Mouse (Mus musculus) kidney, adult 8-10 months (tissue): ENCODE measurements around the gene Tiam1.

ENCODE experiments used
- DNase-seq, 2 experiments: peaks; one replicate each; pipeline ENCODE4 v3.0.0; 2022

Tiam1 gene

GRCm38 (mm10) chr16:89870059-89870458 is 273.5 kb downstream of the Tiam1 start:
- no peak for DNase-seq

- DNase-seq: no peak
These were observed 275.1 kb downstream of the Tiam1 start for GRCm38 (mm10) chr16:89868502-89868901.

GRCm38 (mm10) chr16:89867212-89867829 is 276.2 kb downstream of the Tiam1 start:
- no peak for DNase-seq

- no peak for DNase-seq
These were observed 278.4 kb downstream of the Tiam1 start for GRCm38 (mm10) chr16:89865136-89865535.

DNA sequence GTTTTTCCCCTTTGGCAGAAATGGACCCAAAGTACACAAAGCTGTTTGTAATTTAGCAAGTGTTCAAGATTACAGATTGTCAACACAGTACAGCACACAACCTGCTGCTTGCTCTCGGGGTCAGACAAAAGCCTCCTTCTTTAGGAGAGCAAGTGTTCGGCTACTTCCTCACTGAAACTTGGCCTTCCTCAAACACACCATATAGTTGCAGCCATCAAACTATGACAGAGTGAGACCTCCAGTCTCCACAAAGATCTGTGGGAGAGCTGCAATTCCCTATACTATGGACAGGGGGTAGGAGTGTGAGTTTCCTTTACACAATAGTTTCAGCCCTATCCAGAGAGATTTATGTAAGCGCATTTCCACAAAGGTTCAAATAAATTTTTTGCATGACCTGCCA is 278.9 kb downstream of the Tiam1 start:
- DNase-seq: no peak

DNA sequence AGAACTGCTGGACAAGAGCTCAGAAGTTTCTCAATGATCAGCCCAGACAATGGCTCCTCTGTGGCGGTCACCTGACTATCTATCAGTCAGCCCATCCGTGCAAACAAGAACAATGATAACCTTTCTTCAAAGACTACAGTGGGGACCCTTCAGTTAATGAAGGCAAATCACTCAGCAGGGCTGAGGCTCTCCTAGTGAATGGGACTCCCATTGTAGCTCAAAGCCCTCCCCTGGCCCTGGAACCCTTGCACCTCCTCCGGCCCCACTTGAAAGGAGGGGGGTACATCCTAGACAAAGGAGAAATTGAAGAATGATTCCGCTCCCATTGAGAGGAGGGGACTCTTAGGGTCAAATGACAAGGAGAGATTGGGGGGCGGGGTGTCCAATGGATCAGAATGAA is 280.3 kb downstream of the Tiam1 start:
- DNase-seq: no peak

GRCm38 (mm10) chr16:89861531-89861930 is 282.0 kb downstream of the Tiam1 start:
- no peak for DNase-seq

- DNase-seq: no peak
These were observed 282.9 kb downstream of the Tiam1 start for GRCm38 (mm10) chr16:89860708-89861107.

DNA sequence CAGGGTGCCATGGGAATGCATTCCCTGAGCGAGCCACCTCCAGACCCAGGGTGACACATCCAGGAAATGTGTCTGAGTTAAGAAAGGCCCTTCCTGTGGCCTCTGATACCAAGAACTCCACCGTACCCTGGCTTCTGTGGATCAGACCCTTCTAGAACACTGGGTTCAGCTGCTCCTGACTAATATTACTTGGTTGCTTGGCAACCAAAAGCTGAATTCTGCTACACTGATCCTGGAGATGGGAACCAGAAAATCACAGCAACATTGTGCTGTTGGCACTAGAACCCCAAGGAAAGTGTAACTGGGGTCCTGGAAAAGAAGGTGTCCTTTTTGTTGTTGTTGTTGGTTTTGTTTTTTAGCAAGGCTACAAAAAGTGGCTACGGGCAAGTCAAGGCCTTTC is 285.9 kb downstream of the Tiam1 start:
- no peak for DNase-seq

- DNase-seq: no peak
These were observed 288.8 kb downstream of the Tiam1 start for GRCm38 (mm10) chr16:89854731-89855130.

DNA sequence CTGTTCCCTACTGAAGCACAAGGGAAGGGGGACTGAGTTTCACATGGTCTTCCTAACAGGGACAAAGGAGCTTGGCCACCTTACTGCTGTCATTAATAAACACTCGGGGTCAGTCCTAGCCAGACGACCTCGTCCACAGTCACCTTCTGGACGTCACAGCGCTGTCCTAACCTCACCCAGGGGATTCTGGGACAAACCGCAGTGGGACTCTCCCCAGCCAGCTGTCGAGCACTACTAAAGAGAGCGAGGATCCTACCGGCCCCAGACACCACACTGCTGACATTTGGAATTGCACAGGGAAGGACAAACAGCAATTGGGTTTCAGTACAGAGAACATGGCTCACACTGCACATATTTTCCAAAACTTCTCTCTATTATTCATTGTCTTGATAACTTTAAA is 292.2 kb downstream of the Tiam1 start:
- DNase-seq: no peak

DNA sequence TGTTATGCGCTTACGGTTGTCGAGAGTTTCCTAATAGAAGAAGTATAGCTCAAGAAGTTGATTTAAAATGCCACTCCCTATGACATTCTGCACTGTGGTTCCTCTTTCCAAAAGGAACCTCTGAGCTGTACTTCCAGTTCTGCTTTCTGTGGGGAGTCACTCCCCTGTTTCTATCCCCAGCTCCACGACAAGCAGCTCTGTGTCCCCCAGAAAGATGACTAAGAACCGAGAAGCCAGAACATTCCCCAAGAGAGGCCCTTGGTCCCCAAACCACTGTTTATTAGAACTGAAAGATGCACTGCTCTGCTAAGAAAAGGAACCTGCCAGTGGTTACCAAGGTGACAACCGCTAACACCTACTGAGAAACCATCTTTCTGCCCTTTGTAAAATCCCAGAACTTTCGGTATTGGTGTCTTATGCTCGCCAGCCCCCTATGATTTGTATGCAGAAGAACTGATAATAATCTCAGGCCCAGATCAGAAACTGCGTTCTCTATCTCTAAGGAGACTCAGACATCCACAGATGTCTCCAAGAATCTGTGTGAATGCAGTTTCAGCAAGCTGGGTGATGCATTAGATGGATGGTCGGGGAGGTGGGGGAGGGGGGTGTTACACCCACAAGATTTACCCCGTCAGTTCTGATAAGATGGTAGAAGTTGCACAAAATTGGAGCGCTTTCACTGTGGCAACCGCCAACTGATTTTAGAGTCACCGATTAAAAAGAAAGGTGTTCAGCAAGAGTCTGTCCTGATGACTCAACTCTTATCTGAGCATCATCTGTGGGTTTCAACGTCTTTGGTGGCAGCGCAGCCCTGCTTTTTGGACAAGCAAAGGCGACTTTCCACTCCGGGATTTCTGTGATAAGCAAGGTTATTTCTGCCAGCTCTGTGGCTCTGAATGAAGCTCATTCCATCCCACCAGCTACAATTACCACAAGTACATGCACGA is 294.6 kb downstream of the Tiam1 start:
- no peak for DNase-seq

DNA sequence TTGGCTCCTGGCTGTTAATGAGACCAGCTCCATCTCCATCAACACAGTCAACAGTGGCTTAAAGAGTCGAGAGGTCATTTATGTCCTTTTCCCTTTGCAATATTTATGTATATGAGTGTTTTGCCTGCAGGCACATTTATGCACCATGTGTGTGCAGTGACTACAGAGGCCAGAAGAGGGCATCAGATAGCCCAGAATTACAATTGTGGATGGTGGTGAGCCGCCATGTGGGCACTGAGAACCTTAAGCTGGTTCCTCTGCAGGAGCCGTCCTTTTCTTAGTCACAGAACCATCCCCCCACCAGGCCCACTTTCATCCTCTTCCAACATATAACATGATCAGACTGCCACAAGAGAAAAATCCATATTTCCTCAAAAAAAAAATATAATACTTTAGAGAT is 295.4 kb downstream of the Tiam1 start:
- DNase-seq: no peak

DNA sequence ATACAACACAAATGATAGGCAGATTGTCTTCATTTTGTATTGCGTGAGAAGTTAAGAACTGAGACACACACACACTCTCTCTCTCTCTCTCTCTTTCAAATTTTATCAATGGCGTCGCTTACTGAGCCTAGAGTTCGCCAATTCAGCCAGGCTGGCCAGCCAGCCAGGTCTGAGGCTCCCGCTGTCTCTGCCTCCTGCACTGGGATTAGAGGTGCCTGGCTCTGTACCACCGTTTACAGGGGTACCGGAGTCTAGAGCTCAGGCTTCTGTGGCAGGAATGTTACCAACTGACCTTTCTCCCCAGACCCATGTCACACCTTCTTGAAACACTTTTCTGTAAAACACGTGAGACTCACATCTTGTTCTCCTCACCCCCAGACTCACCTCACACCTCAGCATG is 298.1 kb downstream of the Tiam1 start:
- no peak for DNase-seq

DNA sequence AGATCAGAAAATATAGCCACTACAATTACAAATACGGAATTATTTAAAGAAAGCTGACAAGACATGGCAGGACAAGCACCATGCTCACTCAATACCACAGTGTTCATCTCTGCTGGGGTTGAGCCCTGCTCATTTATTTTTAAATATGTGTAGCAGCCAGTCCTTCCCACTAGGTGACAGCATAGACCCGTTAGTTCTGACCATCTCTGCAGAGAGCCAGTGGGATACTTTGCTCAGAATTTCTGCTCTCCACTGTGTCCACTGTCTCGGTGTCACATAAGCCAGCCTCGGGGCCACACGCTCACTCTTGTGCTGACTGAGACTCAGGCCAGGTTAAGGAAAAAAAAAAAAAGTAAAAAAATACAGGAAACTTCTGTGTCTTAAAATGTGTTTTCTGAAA is 299.0 kb downstream of the Tiam1 start:
- DNase-seq: peak; percentile 31 to 32

- no peak for DNase-seq
These were observed 301.7 kb downstream of the Tiam1 start for GRCm38 (mm10) chr16:89841894-89842293.

GRCm38 (mm10) chr16:89840361-89840760 is 303.2 kb downstream of the Tiam1 start:
- DNase-seq: no peak

GRCm38 (mm10) chr16:89839829-89840228 is 303.7 kb downstream of the Tiam1 start:
- no peak for DNase-seq

- no peak for DNase-seq
These were observed 306.5 kb downstream of the Tiam1 start for GRCm38 (mm10) chr16:89837096-89837495.

DNA sequence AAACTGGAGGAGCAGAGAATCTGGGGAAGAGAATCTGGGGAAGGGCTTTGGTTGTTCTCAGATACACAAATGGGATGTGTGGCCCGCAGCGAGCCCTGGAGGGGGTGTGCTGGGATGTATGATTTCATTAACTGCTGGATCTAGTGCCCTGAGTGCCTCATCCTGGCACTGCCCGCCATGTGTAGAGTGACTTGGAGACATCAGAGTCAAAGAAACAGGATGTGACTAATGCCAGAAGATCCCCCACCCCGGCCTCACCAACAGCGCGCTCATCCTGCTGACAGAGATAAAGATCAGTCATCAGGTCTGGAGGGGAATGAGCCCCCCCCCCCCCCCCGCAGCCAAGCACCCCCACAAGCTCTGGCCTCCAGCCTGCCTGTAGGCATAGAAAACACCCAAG is 308.0 kb downstream of the Tiam1 start:
- DNase-seq: no peak

DNA sequence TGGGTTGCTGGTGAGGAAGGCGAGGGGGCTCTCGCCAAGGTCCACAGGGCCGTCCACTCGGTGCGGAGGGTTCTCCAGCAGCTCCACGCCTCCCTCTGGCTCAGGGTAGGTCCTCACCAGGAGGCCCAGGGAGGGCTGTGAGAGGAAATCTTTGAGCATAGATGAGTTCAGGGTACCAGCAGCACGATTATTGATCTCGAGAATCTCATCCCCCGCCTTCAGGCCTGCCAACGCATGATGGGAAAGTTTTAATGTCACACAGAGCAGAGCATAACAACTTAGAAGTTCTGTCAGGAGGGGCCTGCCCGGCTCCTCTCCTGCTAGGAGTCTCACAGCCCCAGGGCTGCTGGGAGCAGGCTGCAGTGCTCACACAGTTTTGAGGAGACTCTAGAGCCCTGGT is 310.6 kb downstream of the Tiam1 start:
- no peak for DNase-seq

GRCm38 (mm10) chr16:89831172-89831571 is 312.4 kb downstream of the Tiam1 start:
- peak; percentile 23 to 44 for DNase-seq

DNA sequence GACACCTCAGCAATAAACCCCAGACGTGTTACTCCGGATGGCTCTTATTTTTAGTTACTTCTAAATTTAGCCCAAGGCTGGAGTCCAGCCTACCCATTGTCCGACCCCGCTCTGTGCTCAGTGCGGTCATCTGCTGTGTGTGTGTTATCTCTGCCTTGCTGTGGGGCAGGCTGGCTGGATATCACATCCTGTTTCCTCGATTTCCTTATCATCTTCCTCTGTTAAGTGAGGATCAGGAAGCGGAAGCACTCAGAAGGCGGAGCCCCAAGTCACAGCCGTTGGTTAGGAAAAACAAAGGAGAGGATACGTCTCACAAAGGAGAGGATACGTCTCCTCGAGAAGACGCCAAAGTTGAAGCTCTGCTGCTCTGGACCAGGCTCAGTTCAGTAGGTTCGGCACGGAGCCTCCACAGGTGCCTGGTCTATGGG is 313.3 kb downstream of the Tiam1 start:
- peak; percentile 39 to 50 for DNase-seq

DNA sequence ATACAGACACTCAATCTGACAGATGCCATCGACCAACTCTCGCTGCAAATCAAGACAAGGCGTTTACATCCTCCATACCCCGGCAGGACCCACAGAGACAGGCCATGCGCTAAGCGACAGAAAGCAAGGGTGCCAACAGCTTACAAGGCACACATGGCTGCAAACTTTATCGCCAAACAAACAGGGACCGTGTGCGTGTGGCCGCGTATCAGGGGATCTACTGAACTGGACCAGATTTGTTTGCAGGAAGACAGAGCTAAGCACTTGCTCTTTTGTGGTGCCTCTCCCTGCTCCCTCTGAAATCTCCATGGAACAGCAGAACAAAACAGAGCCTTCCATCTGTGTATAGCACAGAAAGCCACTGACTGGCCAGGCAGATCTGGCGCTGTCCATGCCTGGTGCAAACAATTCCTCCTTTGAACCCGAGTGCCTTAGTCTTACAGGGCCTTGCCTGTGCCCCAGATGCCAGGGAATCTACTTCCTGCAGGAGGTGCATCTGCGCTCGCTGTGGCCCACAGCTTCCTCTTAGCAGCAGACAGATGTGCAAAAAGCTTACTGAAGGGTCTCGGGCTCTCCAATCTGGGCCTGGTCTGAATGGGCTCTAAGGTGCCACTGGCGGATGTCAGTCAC is 316.0 kb downstream of the Tiam1 start:
- no peak for DNase-seq
